Mouse (Mus musculus) neural tube, embryonic 11.5 days (tissue): ENCODE measurements at regions not wholly inside any gene's neighbourhood (a gene's known extent, or its start where the extent isn't known, plus 50 kb on each side); places are given as distances from the start of the nearest gene placed in this dataset.

Experiments used
- ATAC-seq: fragments of 200-750 bp; cut with Nextera tagmentation; 2 replicates; pipeline ENCODE4 v1.8.0; 2017; ENCODE audit warnings: moderate number of reproducible peaks, mild to moderate bottlenecking, moderate TSS enrichment, moderate library complexity; ENCODE audit not compliant: insufficient read depth, low FRiP score, low TSS enrichment
- DNase-seq: peaks from one replicate; pipeline ENCODE4 v3.0.0-alpha.2; 2015; ENCODE audit warnings: low spot score
- H3K27ac ChIP-seq: fragments of 300-500 bp; sonication (generic); 2 replicates; pipeline ENCODE4 v1.5.1; 2014; ENCODE audit warnings: low read depth, mild to moderate bottlenecking, low read length
- H3K27me3 ChIP-seq: fragments of 300-500 bp; sonication (generic); 2 replicates; pipeline ENCODE4 v1.6.1; 2014; ENCODE audit warnings: mild to moderate bottlenecking, low read length, mixed read lengths; ENCODE audit not compliant: control insufficient read depth, insufficient read depth
- H3K36me3 ChIP-seq: fragments of 300-500 bp; sonication (generic); 2 replicates; pipeline ENCODE4 v1.6.1; 2014; ENCODE audit warnings: mild to moderate bottlenecking, low read length, moderate library complexity, mixed read lengths; ENCODE audit not compliant: control insufficient read depth, insufficient read depth
- H3K4me1 ChIP-seq: fragments of 300-500 bp; sonication (generic); 2 replicates; pipeline ENCODE4 v1.6.1; 2014; ENCODE audit warnings: low read length, mixed read lengths; ENCODE audit not compliant: control insufficient read depth, insufficient read depth
- H3K4me2 ChIP-seq: fragments of 300-500 bp; sonication (generic); 2 replicates; pipeline ENCODE4 v1.6.1; 2014; ENCODE audit warnings: low read depth, mild to moderate bottlenecking, moderate library complexity
- H3K4me3 ChIP-seq: fragments of 300-500 bp; sonication (generic); 2 replicates; pipeline ENCODE4 v1.5.1; 2014; ENCODE audit warnings: low read depth, low read length
- H3K9ac ChIP-seq: fragments of 300-500 bp; sonication (generic); 2 replicates; pipeline ENCODE4 v1.6.1; 2014; ENCODE audit warnings: mild to moderate bottlenecking, low read length
- H3K9me3 ChIP-seq: fragments of 300-500 bp; sonication (generic); 2 replicates; pipeline ENCODE4 v1.6.1; 2016; ENCODE audit warnings: low read length; ENCODE audit not compliant: control insufficient read depth
- WGBS: fragments of 180-500 bp; shearing (Covaris S2); extraction: QIAGEN DNeasy Blood & Tissue Kit; methylation state at CpG from one replicate; pipeline ENCODE4 v1.1.7; 2014; 5-methylcytosine and 5-hydroxymethylcytosine counted together

GRCm38 (mm10) chr17:4265471-4265870 is 569.4 kb upstream of the Nox3 start:
- H3K9me3 ChIP-seq: no peaks in the 10 kb centered on the region
- no peak overlapping the region for H3K4me2 ChIP-seq
- DNase-seq (no peak), ATAC-seq (no peak)
- H3K4me3 ChIP-seq: no peak overlapping the region
- H3K27ac ChIP-seq: no peak overlapping the region
- H3K27me3 ChIP-seq: no peaks in the 10 kb centered on the region
- no peak overlapping the region for H3K9ac ChIP-seq
- WGBS: 68% methylated on average over 6 of the region's 6 CpGs
- no peaks in the 10 kb centered on the region for H3K36me3 ChIP-seq
- no peaks in the 10 kb centered on the region for H3K4me1 ChIP-seq

- Histone ChIP-seq H3K4me1 (no peaks in the 10 kb centered on the region), H3K27ac (no peak overlapping the region), H3K36me3 (no peaks in the 10 kb centered on the region), H3K4me2 (no peak overlapping the region), H3K27me3 (no peaks in the 10 kb centered on the region), H3K9ac (no peak overlapping the region), H3K4me3 (no peak overlapping the region), H3K9me3 (no peaks in the 10 kb centered on the region)
- ATAC-seq (no peak), DNase-seq (no peak)
- WGBS: 23% methylated on average over 6 of the region's 6 CpGs
These were observed 569.9 kb upstream of the Nox3 start for GRCm38 (mm10) chr17:4265946-4266345.

- Histone ChIP-seq H3K27ac (no peak overlapping the region), H3K27me3 (no peaks in the 10 kb centered on the region), H3K9me3 (no peaks in the 10 kb centered on the region), H3K4me3 (no peak overlapping the region), H3K4me2 (no peak overlapping the region), H3K9ac (no peak overlapping the region), H3K4me1 (no peaks in the 10 kb centered on the region), H3K36me3 (no peaks in the 10 kb centered on the region)
- no peak for DNase-seq
- no peak for ATAC-seq
- WGBS: 48% methylated on average over 5 of the region's 5 CpGs
These were observed 570.4 kb upstream of the Nox3 start for GRCm38 (mm10) chr17:4266487-4266886.

- Histone ChIP-seq H3K36me3 (no peaks in the 10 kb centered on the region), H3K4me1 (no peaks in the 10 kb centered on the region), H3K27me3 (no peaks in the 10 kb centered on the region), H3K9me3 (no peaks in the 10 kb centered on the region), H3K4me2 (no peak overlapping the region), H3K27ac (no peak overlapping the region), H3K9ac (no peak overlapping the region), H3K4me3 (no peak overlapping the region)
- no peak for ATAC-seq
- no peak for DNase-seq
- 82% methylated on average over 5 of the region's 5 CpGs for WGBS
These were observed 572.3 kb upstream of the Nox3 start for GRCm38 (mm10) chr17:4268380-4268779.

GRCm38 (mm10) chr17:4272456-4272855 is 576.4 kb upstream of the Nox3 start:
- WGBS: 78% methylated on average over 5 of the region's 5 CpGs

GRCm38 (mm10) chr17:4276722-4277121 is 580.7 kb upstream of the Nox3 start:
- Histone ChIP-seq H3K4me3 (no peak overlapping the region), H3K27me3 (no peaks in the 10 kb centered on the region), H3K9ac (no peak overlapping the region), H3K36me3 (no peaks in the 10 kb centered on the region), H3K4me1 (no peaks in the 10 kb centered on the region), H3K27ac (no peak overlapping the region), H3K4me2 (no peak overlapping the region), H3K9me3 (no peaks in the 10 kb centered on the region)
- DNase-seq: no peak
- ATAC-seq: no peak
- 85% methylated on average over 4 of the region's 4 CpGs for WGBS

More at GRCm38 (mm10) chr17:4272456-4272855, 576.4 kb upstream of the Nox3 start:
- no peak overlapping the region for H3K4me2 ChIP-seq
- ATAC-seq: no peak
- H3K27me3 ChIP-seq: no peaks in the 10 kb centered on the region
- no peaks in the 10 kb centered on the region for H3K9me3 ChIP-seq
- H3K36me3 ChIP-seq: no peaks in the 10 kb centered on the region
- H3K4me1 ChIP-seq: no peaks in the 10 kb centered on the region
- H3K27ac ChIP-seq: no peak overlapping the region
- DNase-seq: no peak
- H3K9ac ChIP-seq: no peak overlapping the region
- no peak overlapping the region for H3K4me3 ChIP-seq

- H3K4me2 ChIP-seq: no peak overlapping the region
- H3K36me3 ChIP-seq: no peaks in the 10 kb centered on the region
- ATAC-seq (no peak), DNase-seq (no peak)
- H3K9me3 ChIP-seq: no peaks in the 10 kb centered on the region
- H3K9ac ChIP-seq: no peak overlapping the region
- no peaks in the 10 kb centered on the region for H3K4me1 ChIP-seq
- WGBS: 84% methylated on average over 4 of the region's 4 CpGs
- H3K27me3 ChIP-seq: no peaks in the 10 kb centered on the region
- H3K4me3 ChIP-seq: no peak overlapping the region
- H3K27ac ChIP-seq: no peak overlapping the region
These were observed 582.3 kb upstream of the Nox3 start for GRCm38 (mm10) chr17:4278239-4278827.

GRCm38 (mm10) chr17:4281451-4281850 is 585.4 kb upstream of the Nox3 start:
- WGBS: 93% methylated on average over 5 of the region's 5 CpGs
- Histone ChIP-seq H3K9me3 (no peaks in the 10 kb centered on the region), H3K27me3 (no peaks in the 10 kb centered on the region), H3K36me3 (no peaks in the 10 kb centered on the region), H3K4me2 (no peak overlapping the region), H3K9ac (no peak overlapping the region), H3K4me3 (no peak overlapping the region), H3K27ac (no peak overlapping the region), H3K4me1 (no peaks in the 10 kb centered on the region)
- no peak for DNase-seq
- no peak for ATAC-seq

- H3K9me3 ChIP-seq: no peaks in the 10 kb centered on the region
- ATAC-seq (no peak), DNase-seq (no peak)
- H3K27ac ChIP-seq: no peak overlapping the region
- H3K4me2 ChIP-seq: no peak overlapping the region
- no peak overlapping the region for H3K9ac ChIP-seq
- H3K27me3 ChIP-seq: no peaks in the 10 kb centered on the region
- no peaks in the 10 kb centered on the region for H3K36me3 ChIP-seq
- WGBS: 84% methylated on average over 2 of the region's 2 CpGs
- H3K4me1 ChIP-seq: no peaks in the 10 kb centered on the region
- no peak overlapping the region for H3K4me3 ChIP-seq
These were observed 595.4 kb upstream of the Nox3 start for GRCm38 (mm10) chr17:4291418-4291817.
